ENCODE assay signal across 8 mouse cellular contexts in genomic region chr7:141433517-141434400, GRCm38 (mm10). TPM values are rescaled to one million over a fixed set of nuclear protein-coding genes. Genes with fewer than 3 reads are reported as not detected.
A peak's percentile ranks its signal among the peaks of the same experiment; 100 is the strongest.
DNase-seq lines count a peak whose midpoint lies in the region; ATAC-seq and TF ChIP-seq lines count a peak whose summit lies in the region.

No protein-coding gene starts in this region.

- no peaks in the 10 kb centered on the region for H3K9me3 ChIP-seq in limb, embryonic 12.5 days
- H3K9me3 ChIP-seq in stomach, embryonic 15.5 days: no peaks in the 10 kb centered on the region

- H3K4me2 ChIP-seq in limb, embryonic 12.5 days: peak overlapping the region; percentile 87
- peak overlapping the region; percentile 93 for H3K4me2 ChIP-seq in stomach, embryonic 15.5 days

- no peak for TF ChIP-seq CTCF in testis, adult 2 months (IDR thresholded peaks at IDR 0.05; ENCODE audit: control insufficient read depth, insufficient read depth, insufficient replicate concordance, low read depth, low read length)

- WGBS in limb, embryonic 12.5 days: 72% methylated on average over 15 of the region's 15 CpGs
- WGBS in stomach, embryonic 15.5 days: 72% methylated on average over 15 of the region's 15 CpGs

- H3K27me3 ChIP-seq in testis, adult 2 months (ENCODE audit: control insufficient read depth, insufficient read depth, low read length): no peaks in the 10 kb centered on the region
- H3K27me3 ChIP-seq in limb, embryonic 12.5 days: no peaks in the 10 kb centered on the region
- no peaks in the 10 kb centered on the region for H3K27me3 ChIP-seq in stomach, embryonic 15.5 days (replicated peaks)

- peak; percentile 66 for DNase-seq in cerebellum, adult 11 months
- DNase-seq in cerebellum, postnatal 4 days (ENCODE audit: low spot score in 2 of 2): no peak
- no peak for DNase-seq in testis, postnatal 10 days (ENCODE audit: low spot score)
- DNase-seq in adrenal gland, postnatal 25 days: no peak
- no peak for DNase-seq in embryo, embryonic 9.5 days (ENCODE audit: extremely low spot score)

- H3K27ac ChIP-seq in testis, adult 2 months (ENCODE audit: control insufficient read depth, insufficient read depth, low read depth, low read length): no peak overlapping the region
- H3K27ac ChIP-seq in limb, embryonic 12.5 days: no peak overlapping the region
- no peak overlapping the region for H3K27ac ChIP-seq in stomach, embryonic 15.5 days

- peak overlapping the region; percentile 72 for H3K9ac ChIP-seq in limb, embryonic 12.5 days (replicated peaks)
- peak overlapping the region; percentile 50; the same call in 1 of the 2 replicates for H3K9ac ChIP-seq in stomach, embryonic 15.5 days

- H3K4me1 ChIP-seq in testis, adult 2 months (ENCODE audit: control insufficient read depth, insufficient read depth, low read length): peaks cover 8% of the 10 kb centered on the region
- peaks cover 50% of the 10 kb centered on the region for H3K4me1 ChIP-seq in limb, embryonic 12.5 days (replicated peaks)
- H3K4me1 ChIP-seq in stomach, embryonic 15.5 days: peaks cover 58% of the 10 kb centered on the region

- ATAC-seq in limb, embryonic 12.5 days (ENCODE audit: insufficient number of reproducible peaks, insufficient read depth, low FRiP score, low TSS enrichment, low read depth): no peak
- ATAC-seq in stomach, embryonic 15.5 days (ENCODE audit: insufficient read depth, low FRiP score, low read depth): no peak

- 0 out of 2 replicates have a peak, but pooled peaks have one; percentile 15 for TF ChIP-seq POLR2A in testis, adult 2 months (IDR thresholded peaks at IDR 0.05; ENCODE audit: control insufficient read depth, low read depth, low read length)

- no peak overlapping the region for H3K4me3 ChIP-seq in testis, adult 2 months (ENCODE audit: control insufficient read depth, low read depth, low read length)
- H3K4me3 ChIP-seq in limb, embryonic 12.5 days (replicated peaks): peak overlapping the region; percentile 54
- peak overlapping the region; percentile 51 for H3K4me3 ChIP-seq in stomach, embryonic 15.5 days (replicated peaks)

- no peaks in the 10 kb centered on the region for H3K36me3 ChIP-seq in testis, adult 2 months (ENCODE audit: control insufficient read depth, insufficient read depth, low read length)
- peaks cover 51% of the 10 kb centered on the region for H3K36me3 ChIP-seq in limb, embryonic 12.5 days
- peaks cover 10% of the 10 kb centered on the region for H3K36me3 ChIP-seq in stomach, embryonic 15.5 days

RNA-seq across cellular contexts. Expression of gene Slc25a22, which starts 3.9 kb away (rescaled TPM):
- polyA plus RNA-seq in testis, adult 2 months (2012; rRNA removed): 7.2 and 10.9 TPM in 2 replicates
- polyA plus RNA-seq in limb, embryonic 12.5 days (2016; fragmentation: Nextera tagmentation; extraction: Ambion mirVana): 33.1 and 38.3 TPM in 2 replicates
- polyA plus RNA-seq in stomach, embryonic 15.5 days (2015; fragmentation: Nextera tagmentation; extraction: Ambion mirVana): 26.9 and 27.2 TPM in 2 replicates
- total RNA-seq in adrenal gland, postnatal 25 days (2021): 95.6 and 102 TPM in 2 replicates

RNA-seq across cellular contexts. Expression of gene Cend1, which starts 4.5 kb away (rescaled TPM):
- 0.48 and 0.63 TPM in 2 replicates for polyA plus RNA-seq in testis, adult 2 months (2012; rRNA removed)
- polyA plus RNA-seq in limb, embryonic 12.5 days (2016; fragmentation: Nextera tagmentation; extraction: Ambion mirVana): 5.6 and 6.3 TPM in 2 replicates
- 2.5 TPM in 2 replicates for polyA plus RNA-seq in stomach, embryonic 15.5 days (2015; fragmentation: Nextera tagmentation; extraction: Ambion mirVana)
- 0.57 and 1.3 TPM in 2 replicates for total RNA-seq in adrenal gland, postnatal 25 days (2021)

RNA-seq across cellular contexts. Expression of gene Pidd1, which starts 10.1 kb away (rescaled TPM):
- polyA plus RNA-seq in testis, adult 2 months (2012; rRNA removed): 5.5 and 5.6 TPM in 2 replicates
- polyA plus RNA-seq in limb, embryonic 12.5 days (2016; fragmentation: Nextera tagmentation; extraction: Ambion mirVana): 16.4 and 19.2 TPM in 2 replicates
- 8.5 and 8.6 TPM in 2 replicates for polyA plus RNA-seq in stomach, embryonic 15.5 days (2015; fragmentation: Nextera tagmentation; extraction: Ambion mirVana)
- 3.0 and 3.3 TPM in 2 replicates for total RNA-seq in adrenal gland, postnatal 25 days (2021)

RNA-seq across cellular contexts. Expression of gene Rplp2, which starts 13.4 kb away (rescaled TPM):
- 226 and 309 TPM in 2 replicates for polyA plus RNA-seq in testis, adult 2 months (2012; rRNA removed)
- polyA plus RNA-seq in limb, embryonic 12.5 days (2016; fragmentation: Nextera tagmentation; extraction: Ambion mirVana): 1,204 and 1,293 TPM in 2 replicates
- 1,278 and 1,319 TPM in 2 replicates for polyA plus RNA-seq in stomach, embryonic 15.5 days (2015; fragmentation: Nextera tagmentation; extraction: Ambion mirVana)
- total RNA-seq in adrenal gland, postnatal 25 days (2021): 917 and 919 TPM in 2 replicates

RNA-seq across cellular contexts. Expression of gene Gatd1, which starts 19.8 kb away (rescaled TPM):
- polyA plus RNA-seq in testis, adult 2 months (2012; rRNA removed): 23.3 and 24.4 TPM in 2 replicates
- 60.6 and 63.8 TPM in 2 replicates for polyA plus RNA-seq in limb, embryonic 12.5 days (2016; fragmentation: Nextera tagmentation; extraction: Ambion mirVana)
- 51.1 and 53.0 TPM in 2 replicates for polyA plus RNA-seq in stomach, embryonic 15.5 days (2015; fragmentation: Nextera tagmentation; extraction: Ambion mirVana)
- 35.6 and 58.9 TPM in 2 replicates for total RNA-seq in adrenal gland, postnatal 25 days (2021)
